Mouse (Mus musculus) right cerebral cortex, postnatal 4 days (tissue): ENCODE measurements around the gene Samd4b.

Source experiments
- DNase-seq: peaks from one replicate; pipeline ENCODE4 v3.0.0-alpha.2; 2022

Gene Samd4b

GRCm38 (mm10) chr7:28440739-28441138, 157.2 kb downstream of the Samd4b start:
- DNase-seq = no peak

DNA sequence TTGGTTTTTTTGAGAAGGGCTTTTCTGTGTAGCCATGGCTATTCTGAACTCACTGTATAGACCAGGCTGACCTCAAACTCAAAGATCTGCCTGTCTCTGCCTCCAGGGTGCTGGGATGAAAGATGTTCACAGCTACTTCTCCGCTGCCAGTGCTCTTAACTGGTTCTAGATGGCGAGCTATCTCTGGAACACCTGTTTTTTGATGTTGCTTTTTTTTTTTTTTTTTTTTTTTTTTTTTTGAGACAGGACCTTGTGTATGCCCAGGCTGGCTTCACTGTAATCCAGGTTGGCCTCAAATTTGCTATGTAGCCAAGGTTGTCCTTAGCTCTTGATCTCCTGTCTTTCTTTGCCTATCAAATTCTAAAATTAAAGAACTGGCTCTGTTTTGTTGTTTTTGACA, 159.2 kb downstream of the Samd4b start:
- no peak for DNase-seq

DNA sequence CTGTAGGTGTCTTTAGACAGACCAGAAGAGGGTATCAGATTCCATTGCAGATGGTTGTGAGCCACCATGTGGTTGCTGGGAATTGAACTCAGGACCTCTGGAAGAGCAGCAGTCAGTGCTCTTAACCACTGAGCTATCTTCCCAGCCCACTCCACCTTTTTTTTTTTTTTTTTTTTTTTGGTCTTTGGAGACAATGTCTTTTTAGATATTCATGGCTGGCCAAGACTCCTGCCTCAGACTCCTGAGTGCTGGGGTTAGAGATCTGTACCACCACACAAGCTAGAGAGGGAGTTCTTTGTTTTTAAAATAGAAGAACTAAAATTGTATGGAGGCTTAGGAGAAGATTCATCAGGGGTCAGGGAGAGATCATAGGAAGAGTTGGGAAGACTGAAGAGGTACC, 160.0 kb downstream of the Samd4b start:
- no peak for DNase-seq

DNA sequence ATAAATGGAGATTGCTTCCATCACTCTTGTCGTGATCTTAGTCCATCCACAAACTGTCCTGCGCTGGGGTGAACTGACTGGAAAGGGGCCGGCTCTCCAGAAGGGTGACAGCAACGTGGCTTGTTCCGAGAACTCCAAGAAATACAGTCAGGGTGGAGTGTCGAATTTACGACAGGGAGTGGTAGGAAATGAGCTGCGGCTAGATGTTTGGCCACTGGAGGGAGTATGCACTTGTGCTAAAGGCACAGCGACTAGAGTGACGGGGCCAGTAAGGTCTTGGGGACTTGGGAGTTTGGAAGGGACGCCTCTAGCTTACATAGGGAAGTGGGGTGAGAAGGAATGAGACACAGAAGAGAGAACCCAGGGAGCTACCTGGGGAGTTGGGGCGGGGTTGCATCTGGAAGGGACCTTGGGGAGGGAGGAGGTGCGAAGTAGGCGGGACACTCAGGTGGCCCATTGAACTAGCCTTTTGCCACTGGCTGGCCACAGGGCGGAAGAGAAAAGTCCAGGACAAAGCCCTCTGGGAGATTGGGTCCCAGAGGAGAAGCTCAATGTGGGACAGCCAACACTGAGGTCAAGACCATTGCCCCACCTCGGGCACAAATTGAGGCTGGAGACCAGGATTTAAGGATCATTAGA, 160.9 kb downstream of the Samd4b start, which contains the start of gene Gmfg:
Gene Gmfg (plus strand): TSS at position 516 of the 639 bp plus-strand sequence.
- DNase-seq = peak; percentile 75

DNA sequence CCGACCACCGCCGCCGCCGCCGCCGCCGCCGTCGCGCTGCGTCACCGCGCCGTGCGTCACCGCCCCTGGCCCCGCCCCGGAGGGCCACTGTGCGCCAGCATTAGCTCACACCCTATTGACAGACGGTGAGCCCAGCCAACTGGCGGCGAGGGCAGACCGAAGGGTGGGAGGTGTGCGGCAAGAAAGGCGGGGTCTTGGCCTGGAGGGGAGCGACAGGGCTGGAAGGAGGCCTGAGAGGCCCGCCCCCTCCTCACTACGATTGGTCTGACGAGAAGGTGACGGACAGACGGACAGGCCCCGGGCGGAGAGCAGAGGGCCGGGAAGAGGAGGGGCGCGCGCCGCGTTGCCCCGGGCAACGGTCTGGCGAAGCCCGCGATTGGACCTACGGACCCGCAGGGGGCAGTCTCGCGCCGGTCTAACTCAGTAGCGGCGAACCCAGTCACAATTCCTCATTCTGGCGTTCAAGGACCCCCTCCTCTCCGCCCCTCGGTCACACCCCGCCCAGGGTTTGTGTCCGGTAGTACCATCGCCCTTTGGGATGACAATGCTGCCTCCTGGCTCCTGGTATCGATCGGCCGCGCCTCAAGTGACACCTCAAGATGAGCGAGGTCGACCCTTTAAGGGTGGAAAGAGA, 161.6 kb downstream of the Samd4b start:
- peak; percentile 99 for DNase-seq

GRCm38 (mm10) chr7:28435660-28436259, 162.2 kb downstream of the Samd4b start:
- DNase-seq = peak; percentile 41

DNA sequence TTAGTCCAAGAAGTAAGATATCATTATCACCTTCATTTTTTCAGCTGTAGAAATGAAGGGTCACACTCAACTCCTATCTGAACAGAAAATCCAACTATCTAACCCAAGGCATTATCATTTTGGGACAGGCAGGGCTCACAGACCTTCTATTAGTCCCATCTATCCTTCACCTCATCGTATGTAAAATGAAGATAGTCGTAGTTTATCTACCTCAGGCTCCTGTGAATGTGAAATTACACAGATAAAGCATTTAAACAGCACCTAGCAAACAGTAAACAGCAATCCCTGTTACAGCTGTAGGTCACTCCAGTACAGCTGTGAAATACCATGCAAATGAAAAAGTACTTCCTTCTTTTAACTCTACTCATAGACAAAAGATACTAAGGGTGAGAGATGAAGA, 165.7 kb downstream of the Samd4b start:
- DNase-seq = no peak

- no peak for DNase-seq
Measured at GRCm38 (mm10) chr7:28430512-28430911, 167.4 kb downstream of the Samd4b start.

GRCm38 (mm10) chr7:28427738-28428137, 170.2 kb downstream of the Samd4b start:
- DNase-seq = no peak

- DNase-seq = no peak
Measured at GRCm38 (mm10) chr7:28423018-28423417, 174.9 kb downstream of the Samd4b start.

- no peak for DNase-seq
Measured at GRCm38 (mm10) chr7:28419416-28419815, 178.5 kb downstream of the Samd4b start.

DNA sequence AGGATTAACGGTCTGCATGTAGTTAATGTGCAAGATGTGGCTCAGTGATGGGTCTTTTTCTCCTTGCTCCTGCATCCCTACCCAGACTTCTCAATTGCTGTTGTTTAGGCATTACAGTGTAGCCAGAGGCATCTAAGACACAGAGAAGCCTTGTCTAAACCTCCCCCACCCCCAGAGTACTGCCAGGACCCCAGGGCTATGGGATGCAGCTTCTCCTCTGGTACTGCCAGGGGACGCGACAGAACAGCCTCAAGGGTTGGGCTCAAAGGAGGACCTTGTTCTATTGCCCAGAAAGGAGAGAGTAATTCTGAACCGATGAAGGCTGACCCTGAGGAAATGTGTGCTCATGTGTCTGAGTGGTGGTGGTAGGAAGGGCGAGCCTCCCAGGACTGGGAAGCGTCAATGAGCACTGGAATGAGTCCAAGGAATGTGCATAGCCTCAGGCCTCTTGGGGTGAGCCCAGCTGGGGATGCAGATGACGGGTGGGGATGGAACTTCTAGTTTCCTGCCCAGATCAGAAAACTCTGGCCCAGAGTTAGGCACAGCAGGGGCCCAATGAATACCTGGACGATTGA, 179.8 kb downstream of the Samd4b start:
- no peak for DNase-seq

- DNase-seq = no peak
Measured at GRCm38 (mm10) chr7:28417368-28417767, 180.6 kb downstream of the Samd4b start.

GRCm38 (mm10) chr7:28412826-28413225, 185.1 kb downstream of the Samd4b start:
- no peak for DNase-seq

- no peak for DNase-seq
Measured at GRCm38 (mm10) chr7:28410841-28411475, 187.0 kb downstream of the Samd4b start.

DNA sequence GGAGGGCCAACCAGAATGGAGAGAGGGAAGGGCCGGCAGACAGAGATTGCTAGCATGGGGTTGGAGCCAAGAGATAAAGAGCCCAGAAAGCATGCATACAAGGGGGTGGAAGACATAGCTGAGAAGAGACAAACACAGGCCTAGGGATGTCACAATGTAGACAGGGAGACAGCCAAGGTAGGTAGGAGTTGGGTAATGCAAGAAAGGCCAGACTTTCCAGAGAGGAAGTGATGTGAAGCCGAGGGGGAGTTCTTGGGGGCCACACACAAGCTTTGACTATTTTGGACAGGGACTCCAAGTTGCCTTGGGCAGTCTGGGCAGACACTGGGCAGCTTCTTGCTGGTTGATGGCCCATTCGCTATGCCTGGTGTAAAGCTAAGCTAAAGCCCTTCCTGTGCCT, 196.0 kb downstream of the Samd4b start:
- DNase-seq = no peak

- no peak for DNase-seq
Measured at GRCm38 (mm10) chr7:28401030-28401429, 196.9 kb downstream of the Samd4b start.

- DNase-seq = no peak
Measured at GRCm38 (mm10) chr7:28398696-28399340, 199.1 kb downstream of the Samd4b start.

DNA sequence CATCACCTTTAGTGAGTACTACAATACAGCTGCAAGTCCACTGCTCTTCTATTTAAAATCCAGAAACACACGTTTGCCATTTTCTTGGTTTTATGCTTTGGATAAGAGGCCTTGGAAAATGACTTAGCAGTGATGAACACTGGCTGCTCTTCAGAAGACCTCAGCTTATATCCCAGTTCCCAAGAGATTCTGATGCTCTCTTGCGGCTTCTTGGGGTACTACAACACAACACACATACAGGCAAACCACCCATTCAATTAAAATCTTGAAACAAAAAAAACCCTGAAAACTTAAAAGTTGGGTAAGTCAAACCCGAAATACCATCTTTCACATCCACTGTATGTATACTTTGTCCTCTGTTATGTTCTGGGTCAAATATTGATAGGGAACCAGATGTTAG, 199.9 kb downstream of the Samd4b start:
- DNase-seq = no peak

- no peak for DNase-seq
Measured at GRCm38 (mm10) chr7:28395425-28395824, 202.5 kb downstream of the Samd4b start.

DNA sequence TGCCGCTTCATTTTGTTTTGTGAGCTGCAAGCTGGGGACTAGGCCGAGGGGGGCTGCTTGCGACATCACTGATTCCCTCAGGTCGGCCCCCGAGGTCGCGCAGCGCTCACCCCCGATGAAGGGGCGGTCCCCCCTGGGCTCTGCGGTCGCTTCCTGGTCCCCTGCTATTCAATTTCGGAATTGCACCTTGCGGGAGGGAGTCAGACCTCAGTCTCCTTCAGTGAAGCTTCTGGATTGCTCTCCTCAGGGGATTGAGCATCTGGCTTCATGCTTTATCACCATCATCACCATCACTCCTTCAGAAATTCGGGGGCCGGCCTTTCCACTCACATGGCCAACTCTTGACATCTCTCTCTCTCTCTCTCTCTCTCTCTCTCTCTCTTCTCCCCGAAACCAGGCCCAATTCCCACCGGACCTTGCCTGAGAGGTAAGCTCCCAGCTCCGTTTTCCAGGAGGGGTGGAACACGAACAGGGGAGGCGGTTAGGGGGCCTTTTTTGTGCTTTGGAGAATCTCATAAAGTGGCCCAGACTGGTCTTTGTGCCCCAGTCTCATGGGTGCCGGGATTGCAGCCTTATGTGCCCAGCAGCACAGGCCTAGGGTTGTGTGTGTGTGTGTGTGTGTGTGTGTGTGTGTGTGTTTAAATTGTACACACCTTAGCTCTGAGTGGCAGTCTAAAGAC, 204.5 kb downstream of the Samd4b start:
- DNase-seq = no peak
